Mouse (Mus musculus) urinary bladder, postnatal 10 days (tissue): ENCODE data around the gene Ntm.

Experiments
- DNase-seq: peaks from one replicate; pipeline ENCODE4 v3.0.0; 2022; ENCODE audit warnings: low spot score

The Ntm gene

DNA sequence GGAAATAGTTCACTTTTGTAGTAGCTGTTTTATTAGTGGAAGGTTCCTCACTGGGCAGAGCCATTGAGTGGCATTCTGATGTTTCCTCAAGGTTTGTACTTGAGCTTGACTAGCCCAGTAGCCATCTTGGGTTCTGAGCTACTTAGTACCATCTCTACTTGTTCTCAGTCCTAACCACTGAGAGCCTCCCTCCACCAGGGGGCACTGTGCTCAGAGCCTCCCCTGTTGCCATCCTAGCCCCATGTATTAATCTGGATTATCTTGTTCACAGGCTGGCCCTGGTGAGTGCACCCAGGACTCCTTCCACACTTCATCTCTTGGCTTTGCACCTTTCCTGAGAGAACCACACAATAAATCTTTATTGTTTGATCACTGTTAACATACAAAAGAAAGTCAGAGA is 555.0 kb downstream of the Ntm start:
- no peak for DNase-seq

DNA sequence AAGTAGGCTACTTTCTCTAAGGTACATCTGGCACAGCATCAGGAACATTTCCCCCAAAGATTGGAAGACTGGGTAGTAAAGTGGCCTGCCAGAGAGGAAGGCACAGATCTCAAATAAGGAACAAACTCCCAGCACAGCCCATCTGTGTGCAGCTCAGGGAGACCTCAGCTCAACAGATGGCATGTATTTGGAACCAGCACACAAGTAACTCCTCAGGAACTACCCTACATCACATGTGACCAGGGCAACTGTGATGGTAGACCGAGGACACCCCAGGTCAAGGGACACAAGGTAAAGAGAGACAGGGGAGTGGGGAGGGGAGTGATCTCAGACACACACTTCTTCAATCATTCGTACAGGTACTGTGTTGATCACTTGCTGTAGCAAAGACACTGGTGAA is 556.0 kb downstream of the Ntm start:
- no peak for DNase-seq

DNA sequence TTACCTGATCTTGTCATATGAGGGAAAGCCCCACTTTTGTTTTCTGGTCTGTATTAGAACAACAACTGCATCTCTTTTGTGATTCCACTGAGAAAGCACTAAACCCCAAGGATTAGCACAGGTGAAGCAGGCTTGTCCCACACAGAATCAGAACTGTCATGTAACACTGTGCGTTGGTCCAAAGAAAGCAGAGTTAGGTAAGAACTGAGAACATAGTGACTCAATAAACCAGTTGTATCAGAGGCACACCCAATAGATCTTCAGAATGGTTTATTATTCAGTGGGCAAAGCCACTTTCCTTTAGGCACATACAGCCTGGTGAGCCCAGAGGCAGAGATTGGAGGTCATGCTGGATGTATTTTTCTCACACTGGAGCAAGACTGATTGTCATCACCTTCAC is 556.9 kb downstream of the Ntm start:
- DNase-seq = no peak

DNA sequence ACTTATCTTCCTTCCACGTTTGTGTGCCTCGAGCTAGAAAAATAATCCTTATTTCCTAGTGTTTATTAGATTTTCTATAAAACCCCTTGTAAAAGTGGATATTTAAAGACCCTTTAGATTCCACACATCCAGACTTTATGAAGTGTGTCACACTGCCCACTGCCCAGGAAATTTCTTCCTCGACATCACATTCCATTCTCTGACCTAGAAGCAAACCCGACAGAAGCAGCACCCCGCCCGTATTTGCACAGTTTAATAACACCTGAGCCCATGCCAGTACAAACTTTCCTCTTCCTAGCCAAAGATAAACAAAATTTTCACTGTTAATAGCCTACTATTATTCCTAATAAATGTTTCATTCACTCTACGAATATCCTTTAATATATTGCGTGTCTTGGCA is 562.8 kb downstream of the Ntm start:
- no peak for DNase-seq

DNA sequence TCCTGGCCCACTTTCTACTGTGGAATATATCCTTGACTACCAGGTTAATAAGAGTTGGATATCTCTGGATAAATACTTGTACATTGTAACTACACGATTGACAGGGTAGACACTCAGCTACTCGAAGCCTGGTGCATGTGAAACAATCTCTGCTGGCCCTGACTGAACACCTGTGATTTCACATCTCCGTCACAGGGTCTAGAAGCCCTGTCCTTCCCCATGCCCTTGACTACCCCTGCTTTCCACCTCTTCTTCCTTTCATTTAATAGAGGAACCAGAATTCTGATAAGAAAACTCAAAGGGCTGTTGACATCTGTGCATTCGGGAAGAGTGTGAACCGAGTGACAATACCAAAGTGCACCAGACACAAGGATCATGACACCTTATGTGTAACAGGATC is 566.8 kb downstream of the Ntm start:
- DNase-seq = no peak

DNA sequence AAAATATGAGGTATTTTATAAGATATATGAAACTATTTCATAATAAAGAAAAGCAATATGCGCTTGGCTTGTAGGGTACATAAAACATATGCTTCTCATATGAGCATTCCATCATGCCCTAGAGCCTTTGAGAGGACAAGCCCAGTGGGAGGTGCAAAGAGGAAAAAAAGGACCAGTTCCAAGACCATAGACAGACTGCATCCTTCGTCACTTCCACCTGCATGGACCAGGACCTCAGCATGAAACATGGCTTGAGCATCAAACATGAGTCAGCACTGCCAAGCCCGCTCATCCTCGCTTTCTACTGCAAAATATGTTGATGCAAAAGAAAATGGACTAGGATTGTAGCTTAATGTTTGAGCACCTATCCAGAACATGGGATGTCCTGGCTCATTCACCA is 569.8 kb downstream of the Ntm start:
- no peak for DNase-seq

DNA sequence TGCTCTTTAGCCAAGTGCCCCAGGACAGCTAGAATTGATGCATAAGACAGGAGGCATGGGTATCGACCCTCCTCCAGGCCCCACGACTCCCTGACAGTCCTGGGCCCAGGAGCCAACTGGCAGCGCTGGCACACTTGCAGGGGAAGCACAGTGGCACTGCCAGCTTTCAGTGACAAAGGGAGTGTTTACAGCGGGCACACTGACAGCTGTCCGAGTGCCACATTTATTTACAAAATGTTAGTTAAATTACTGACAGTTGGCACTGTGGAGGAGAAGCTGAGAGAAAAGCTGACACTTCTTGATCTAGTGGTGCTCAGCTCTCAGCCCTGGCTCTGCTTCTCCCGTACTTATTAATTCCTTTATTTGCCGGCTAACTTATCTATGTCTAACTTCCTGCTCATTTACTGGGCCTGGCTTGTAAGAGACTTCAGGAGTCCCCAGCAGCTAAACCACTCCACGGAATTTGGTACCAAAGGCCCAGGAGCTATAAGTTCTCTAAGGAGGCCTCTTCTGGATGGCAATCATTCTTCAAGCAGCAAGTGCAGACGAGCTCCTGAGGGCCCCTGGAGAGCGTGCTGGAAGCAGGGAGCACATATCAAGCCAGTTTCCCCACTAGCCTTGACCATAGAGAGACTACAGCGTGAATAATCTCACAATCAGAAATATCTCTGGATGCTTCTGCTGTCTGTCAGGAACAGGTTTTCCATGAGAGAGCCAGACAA is 572.0 kb downstream of the Ntm start:
- DNase-seq = no peak

DNA sequence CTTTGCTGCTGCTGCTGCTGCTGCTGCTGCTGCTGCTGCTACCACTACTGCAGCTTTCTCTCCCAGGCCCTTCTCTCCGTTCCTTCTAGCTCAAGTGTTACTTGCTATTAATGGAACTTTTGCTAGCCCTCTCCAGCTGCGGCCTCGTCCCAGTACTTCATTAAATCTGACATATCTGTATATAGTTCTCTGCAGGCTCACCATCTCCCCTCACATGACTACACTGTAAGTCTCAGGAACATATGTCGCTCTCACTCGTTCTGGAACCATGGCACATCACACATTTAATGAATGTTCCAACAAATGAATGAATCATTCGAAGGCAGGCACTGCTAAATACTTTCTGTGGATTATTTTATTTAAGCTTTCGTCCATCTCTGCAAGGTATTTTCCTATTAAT is 573.7 kb downstream of the Ntm start:
- no peak for DNase-seq

DNA sequence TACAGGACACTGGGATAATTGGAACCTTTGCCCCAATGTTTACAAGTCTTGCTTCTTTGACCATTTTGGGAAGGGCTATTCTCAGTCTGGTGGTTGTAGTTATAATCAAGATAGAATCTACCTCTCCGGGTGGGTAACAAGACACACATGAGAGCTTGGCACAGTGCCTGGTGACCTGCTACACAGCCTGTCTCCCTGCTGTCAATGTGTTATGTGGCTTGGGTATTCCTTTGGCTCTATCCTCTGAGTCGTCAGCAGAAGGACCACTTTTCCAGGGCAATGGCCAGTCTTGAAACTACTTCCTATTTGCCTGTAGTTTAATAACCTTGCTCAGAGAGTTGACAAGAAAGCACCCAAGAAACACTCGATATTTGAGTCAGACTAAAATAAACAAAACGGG is 575.8 kb downstream of the Ntm start:
- DNase-seq = no peak

DNA sequence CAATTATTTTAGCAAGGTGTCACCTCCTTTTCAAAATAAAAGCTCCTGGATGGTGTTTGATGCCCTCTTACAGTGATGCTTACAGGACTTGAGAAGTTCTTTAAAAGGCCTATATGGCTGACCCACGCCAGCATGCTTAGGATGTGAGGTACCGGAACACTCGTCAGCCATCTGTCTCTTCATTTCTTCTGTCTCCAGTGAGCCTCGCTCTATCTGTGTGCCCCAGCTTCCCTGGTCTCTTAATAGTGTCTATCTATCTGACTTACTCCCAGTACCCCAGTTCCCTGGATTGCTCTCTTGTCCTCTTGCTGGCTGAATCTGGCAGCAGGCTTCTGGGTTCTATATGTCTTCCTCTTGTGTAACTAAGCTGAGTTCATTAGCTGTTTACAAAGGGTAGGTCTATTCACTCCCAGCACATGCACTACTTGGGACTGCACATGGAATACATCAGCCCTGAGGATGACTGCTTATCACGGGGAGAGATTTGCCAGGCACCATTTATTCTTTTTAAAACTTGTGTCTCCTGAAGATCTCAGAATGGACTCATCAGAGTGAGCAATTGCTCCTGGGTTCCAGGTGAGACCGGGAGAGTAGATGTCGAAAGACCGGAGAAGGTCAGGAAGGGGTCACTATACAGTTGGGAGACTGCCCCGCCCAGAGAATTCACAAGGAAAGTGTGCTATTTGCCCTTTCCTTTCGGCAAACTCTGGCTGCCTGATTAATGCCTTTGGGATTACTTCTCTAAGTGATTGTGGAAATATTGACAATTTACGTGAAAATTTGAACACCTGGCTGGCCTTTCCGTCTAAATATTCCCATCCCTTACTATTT is 585.6 kb downstream of the Ntm start:
- no peak for DNase-seq

DNA sequence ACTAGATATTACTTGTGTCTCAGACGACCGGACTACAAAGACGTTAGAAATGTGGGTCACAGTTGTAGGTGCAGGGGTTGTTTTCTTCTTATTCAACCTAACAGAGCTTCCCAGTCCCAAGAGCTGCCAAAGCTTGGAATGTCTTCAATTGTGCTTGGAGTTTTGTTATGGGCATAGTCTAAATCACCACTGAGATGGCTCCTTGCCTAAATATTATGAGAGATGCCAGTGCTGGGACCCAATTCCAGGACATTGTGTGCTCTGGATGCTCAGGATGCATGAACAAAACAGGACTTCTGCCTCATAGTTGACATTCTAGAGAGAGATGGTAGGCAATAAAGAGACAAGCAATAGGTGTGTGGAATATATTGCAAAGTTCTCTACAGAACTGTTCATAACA is 591.6 kb downstream of the Ntm start:
- no peak for DNase-seq

DNA sequence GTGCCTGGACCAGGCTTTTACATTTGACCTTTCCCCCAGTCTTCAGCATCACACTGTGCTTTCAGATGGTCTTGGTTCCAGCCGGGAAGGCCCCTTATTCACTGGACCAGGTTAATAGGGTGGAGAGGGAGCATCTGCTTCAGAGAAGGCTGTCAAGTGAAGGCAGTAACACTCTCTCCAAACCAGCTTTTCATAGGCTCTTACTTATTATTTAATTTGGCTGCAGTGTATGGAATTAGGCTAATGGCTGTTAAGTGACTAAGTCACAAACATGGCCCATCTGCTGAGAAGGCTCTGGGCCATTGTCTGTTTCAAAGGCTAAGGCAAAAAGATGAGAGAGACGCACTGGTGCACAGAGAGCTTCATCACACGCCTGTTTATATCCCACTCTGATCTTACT is 593.3 kb downstream of the Ntm start:
- no peak for DNase-seq

DNA sequence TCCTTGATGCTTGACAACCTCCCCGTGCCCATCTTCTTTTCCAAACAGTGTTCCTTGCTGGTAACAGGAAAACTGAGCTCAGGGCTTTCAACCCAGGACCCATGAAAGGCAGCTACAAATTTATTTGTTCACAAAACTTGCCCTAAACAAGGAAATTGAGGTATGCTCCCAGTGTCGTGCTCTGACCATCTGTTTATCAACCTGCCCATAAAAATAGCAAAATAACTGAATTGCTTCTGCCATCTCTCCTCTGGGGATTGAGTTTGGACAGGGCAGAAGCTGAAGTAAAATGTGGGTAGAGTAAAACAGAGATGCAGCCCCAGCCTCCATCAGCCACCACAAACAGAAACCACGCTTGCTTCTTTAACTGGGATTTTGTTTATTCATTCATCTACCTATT is 594.6 kb downstream of the Ntm start:
- no peak for DNase-seq

DNA sequence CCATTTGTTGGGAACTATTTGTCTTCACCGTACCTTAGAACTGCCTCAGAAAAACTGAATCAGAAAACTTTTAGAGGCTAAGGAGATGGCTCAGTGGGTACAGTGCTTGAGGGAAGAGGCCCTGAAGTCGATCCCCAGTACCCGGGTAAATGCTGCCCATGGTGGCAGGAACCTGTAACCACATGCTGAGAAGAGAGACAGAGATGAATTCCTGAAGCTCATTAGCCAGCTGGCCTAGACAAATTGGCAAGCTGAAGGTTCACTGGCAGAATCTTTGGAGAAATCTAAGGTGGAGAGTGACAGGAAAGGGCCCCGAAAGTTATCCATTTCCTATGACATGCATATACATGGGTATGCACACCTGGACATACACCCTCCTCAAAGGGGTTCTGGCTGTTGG is 605.1 kb downstream of the Ntm start:
- no peak for DNase-seq

DNA sequence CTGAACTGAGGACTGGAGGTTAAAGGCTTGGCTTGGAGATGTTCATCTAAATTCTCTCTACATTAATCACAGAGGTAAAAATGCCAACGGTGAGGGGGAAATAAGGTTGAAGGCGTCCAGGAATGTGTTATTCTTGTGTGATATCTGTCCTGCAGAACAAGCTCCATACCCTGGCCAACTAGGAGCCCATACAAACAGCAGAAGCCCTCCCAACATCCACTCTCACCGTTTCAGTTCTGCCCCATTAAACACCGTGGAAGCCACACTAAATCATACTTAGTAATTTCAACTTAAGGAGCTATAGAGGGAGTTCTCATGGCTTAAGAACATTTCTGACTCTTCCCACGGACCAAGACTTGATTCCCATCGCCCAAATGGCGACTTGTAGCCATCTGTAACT is 620.6 kb downstream of the Ntm start:
- DNase-seq = no peak

DNA sequence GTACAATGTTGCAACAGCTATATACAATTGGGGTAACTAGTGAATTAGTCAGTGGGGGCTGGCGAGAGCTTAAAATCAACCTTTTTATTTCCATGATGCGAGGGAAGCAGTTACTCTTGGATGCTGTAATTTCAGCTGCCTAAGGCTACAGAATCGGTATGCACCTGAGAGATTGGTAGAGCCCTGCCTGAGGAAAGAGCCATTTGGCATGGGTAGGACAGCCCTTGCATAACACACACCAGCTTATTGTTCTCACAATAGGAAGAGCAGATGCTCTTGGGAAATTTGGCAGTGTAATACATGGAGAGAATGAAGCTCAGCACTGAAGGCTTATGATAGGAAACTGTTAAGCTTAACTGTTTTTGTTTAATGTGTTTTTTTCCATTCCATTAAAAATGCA is 621.6 kb downstream of the Ntm start:
- DNase-seq = no peak

DNA sequence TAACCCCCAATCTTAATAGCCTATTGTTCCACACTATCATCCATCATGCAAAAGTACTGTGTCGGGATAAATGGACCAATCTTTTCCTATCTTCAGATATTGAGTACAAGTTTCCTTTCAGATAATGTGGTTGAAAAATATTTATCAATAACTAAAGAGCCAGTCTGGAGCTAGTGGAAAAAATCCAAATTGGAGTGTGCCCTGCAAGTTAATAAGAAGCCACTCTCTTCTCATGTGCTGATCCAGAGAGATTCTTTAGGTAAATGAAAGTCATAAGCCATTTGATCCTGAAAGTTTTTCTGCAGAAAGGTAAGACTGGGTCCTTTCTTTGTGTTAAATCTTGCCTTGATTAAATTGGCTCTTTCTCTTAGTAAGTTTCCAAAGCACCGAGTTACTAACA is 627.3 kb downstream of the Ntm start:
- no peak for DNase-seq

DNA sequence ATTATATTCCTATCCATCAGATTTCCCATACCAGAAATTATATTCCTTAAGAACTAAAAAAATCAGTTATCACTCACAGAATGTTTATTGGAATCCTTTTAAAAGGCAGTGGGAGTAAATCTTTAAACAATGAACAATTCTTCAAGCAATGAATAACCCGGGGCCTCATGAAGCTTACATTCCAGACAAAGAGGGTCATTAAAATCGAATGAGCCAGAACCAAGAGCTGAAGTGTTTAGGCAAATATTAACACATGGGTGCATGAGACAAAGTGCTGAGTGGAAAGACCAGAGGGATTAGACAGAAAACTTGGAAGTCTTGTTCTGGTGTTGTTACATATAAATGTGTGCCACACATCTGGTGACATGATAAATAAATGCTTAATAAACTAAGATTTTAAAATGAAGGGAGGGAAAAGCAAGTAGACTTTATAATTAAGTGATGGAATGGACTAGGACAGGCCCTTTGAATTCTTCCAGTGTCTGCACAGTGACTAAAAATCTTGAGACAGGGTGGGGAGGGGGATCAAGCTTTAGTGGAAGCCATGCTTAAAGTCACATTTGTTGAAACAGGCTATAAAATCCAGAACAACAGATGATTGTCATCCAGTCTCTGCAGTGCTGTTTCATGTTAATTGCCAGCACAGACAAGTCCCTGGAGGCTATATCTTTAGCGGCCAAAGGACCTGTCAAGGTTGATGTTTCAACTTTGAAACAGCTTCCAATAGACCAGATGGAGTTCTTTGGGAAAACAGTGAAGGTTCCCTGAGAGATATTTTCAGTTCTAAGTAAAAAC is 630.4 kb downstream of the Ntm start:
- DNase-seq = no peak

DNA sequence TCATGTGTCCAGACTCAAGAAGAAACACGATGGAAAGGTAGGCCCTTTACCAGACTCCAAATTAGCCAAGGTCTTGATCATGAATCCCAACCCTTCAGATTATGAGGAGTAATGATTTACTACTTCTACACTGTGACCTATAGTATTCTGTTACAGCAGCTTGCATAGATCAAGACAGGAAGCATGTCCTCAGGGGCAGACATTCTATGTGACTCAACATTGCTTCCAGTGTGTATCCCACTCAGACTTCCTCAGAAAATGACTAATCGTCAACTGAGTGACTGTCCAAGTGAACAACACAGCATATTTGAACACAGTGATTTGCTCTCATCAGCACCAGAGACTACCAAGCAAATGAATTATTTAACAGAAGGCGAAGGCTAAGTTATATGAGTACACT is 632.5 kb downstream of the Ntm start:
- DNase-seq = no peak

DNA sequence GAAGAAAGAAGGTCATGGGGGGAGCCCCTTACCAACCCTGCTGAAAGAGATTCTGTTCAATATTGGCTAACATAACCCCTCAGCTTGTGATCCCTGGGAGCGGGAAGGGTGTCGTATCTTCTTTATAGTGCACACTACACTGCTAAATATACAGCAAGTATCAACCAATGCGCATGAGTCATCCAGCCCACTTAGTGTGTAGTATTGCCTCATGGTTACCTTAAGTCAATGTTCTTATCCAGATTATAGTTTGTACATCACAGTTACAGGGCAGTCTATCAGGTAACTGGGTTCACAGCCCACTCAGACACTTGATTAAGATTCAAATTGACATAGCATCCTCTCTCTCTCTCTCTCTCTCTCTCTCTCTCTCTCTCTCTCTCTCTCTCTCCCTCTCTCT is 636.7 kb downstream of the Ntm start:
- DNase-seq = no peak

DNA sequence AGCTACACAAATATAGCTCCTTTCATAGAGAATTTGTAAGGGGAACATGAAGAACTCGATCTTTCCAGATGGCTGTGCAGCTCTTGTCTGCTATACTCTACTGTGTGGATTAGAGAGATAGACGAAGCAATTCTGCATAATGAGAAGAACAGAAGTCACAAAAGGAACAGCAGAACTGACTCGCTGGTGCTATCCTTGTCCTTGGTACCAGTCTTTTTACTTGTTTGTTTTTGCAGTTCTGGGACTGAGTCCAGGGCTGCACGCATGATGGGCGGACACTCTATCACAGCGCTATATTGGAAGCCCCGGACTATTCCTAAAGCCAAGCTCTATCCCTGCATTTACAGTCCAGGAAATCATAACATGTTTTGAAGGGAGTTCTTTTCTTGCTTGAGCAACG is 637.8 kb downstream of the Ntm start:
- DNase-seq = no peak

DNA sequence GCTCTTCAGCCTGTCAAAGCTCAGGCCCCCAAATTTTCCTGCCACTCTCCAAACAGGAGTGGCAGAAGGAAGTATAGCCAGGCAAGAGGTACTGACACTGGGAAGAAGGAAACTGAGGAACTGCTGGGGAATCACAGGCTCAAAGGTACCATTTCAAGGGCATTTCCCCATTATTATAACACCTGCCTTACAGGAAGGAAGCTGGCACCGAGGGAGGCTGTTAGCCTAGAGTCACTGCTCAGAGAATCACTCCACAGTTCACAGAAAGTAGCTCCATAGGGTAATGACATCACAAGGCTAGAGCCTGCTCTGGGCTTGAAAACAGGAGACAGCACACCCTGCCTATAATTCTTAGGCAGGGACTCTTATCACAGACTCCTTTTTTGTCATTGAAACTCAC is 643.7 kb downstream of the Ntm start:
- no peak for DNase-seq

DNA sequence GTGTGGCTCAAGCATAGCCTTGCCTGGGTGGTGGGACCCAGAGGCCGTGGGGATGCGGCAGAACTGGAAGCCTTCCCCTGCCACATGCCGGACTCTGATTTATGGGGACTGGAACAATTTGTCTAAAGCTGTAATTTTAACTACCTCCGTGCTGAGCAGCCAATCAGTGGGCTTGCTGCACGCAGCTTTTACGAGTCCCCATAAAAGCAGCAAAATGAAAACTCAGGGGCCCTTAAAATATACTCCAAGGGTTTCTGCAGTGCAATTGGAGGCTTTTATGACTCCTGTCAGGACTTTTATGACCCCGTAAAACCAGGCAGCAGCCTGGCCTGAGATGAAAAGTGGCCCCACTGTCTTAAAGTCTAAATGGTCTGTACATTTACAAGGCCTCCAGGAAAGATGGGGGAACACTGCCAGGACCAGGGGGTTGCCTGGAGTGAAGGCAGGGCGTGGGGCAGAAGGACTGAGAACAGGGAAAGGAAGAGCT is 644.2 kb downstream of the Ntm start:
- DNase-seq = no peak
